12 mouse cellular contexts compared by ENCODE assay signal in genomic region chr2:179663652-179664051, GRCm38 (mm10).
DNase-seq lines count a peak whose midpoint lies in the region; ATAC-seq and TF ChIP-seq lines count a peak whose summit lies in the region.
"Had no signal": no experiment of that assay in that cellular context is flagged by ENCODE, and none has a peak within 500 bp of the region (broad histone marks: within the 10 kb centered on the region; RNA-seq: fewer than 3 reads in every experiment).

No protein-coding gene starts in this region.

- peak; percentile 47 for TF ChIP-seq CTCF in hindbrain, postnatal 0 days (IDR thresholded peaks at IDR 0.05; ENCODE audit: low read depth)

- H3K27me3 ChIP-seq in hindbrain, postnatal 0 days (ENCODE audit: insufficient read depth, low read length), result no peaks in the 10 kb centered on the region; the same call in 1 of the 2 replicates
- peaks cover 3% of the 10 kb centered on the region; the same call in 1 of the 2 replicates for H3K27me3 ChIP-seq in hindbrain, embryonic 16.5 days (replicated peaks; ENCODE audit: control insufficient read depth, insufficient read depth, low read length)
- peaks cover 68% of the 10 kb centered on the region for H3K27me3 ChIP-seq in neural tube, embryonic 13.5 days

- ATAC-seq in hindbrain, postnatal 0 days, result no peak
- ATAC-seq in hindbrain, embryonic 16.5 days, result no peak
- ATAC-seq in neural tube, embryonic 13.5 days (ENCODE audit: low read depth), result 0 out of 2 replicates have a peak, but pooled peaks have one; percentile 19

- no peaks in the 10 kb centered on the region for H3K9me3 ChIP-seq in hindbrain, postnatal 0 days (ENCODE audit: low read length)
- no peaks in the 10 kb centered on the region for H3K9me3 ChIP-seq in hindbrain, embryonic 16.5 days (ENCODE audit: control insufficient read depth, low read length)
- H3K9me3 ChIP-seq in neural tube, embryonic 13.5 days, result no peaks in the 10 kb centered on the region
- H3K9me3 ChIP-seq: liver, embryonic 15.5 days had no signal

- DNase-seq in adrenal gland, postnatal 10 days, result peak; percentile 16
- DNase-seq in adrenal gland, postnatal 14 days, result no peak
- peak; percentile 43 for DNase-seq in hindbrain, postnatal 0 days (ENCODE audit: low spot score)
- DNase-seq in lung, postnatal 10 days, result peak; percentile 9
- no peak for DNase-seq in lung, postnatal 25 days (ENCODE audit: low spot score)
- DNase-seq in layer of hippocampus, postnatal 25 days (ENCODE audit: extremely low spot score in 1 of 2, low spot score in 1 of 2), result no peak
- DNase-seq: adrenal gland, adult 8-10 months; cerebellum, adult 8-10 months; kidney, adult 18-20 months had no signal

- H3K9ac ChIP-seq in hindbrain, postnatal 0 days (replicated peaks; ENCODE audit: low read length), result no peak overlapping the region
- no peak overlapping the region for H3K9ac ChIP-seq in hindbrain, embryonic 16.5 days (ENCODE audit: low read depth, low read length)
- H3K9ac ChIP-seq in neural tube, embryonic 13.5 days, result peak overlapping the region; percentile 12; the same call in 1 of the 2 replicates
- H3K9ac ChIP-seq: liver, embryonic 15.5 days had no signal

- no peak overlapping the region for H3K4me2 ChIP-seq in hindbrain, postnatal 0 days (ENCODE audit: low read depth, low read length)
- no peak overlapping the region for H3K4me2 ChIP-seq in hindbrain, embryonic 16.5 days (ENCODE audit: low read length)
- H3K4me2 ChIP-seq in neural tube, embryonic 13.5 days, result no peak overlapping the region
- H3K4me2 ChIP-seq: liver, embryonic 15.5 days had no signal

- no peak overlapping the region for H3K27ac ChIP-seq in hindbrain, postnatal 0 days
- H3K27ac ChIP-seq in hindbrain, embryonic 16.5 days (ENCODE audit: low read depth, low read length), result no peak overlapping the region
- peak overlapping the region; percentile 49; the same call in 1 of the 2 replicates for H3K27ac ChIP-seq in neural tube, embryonic 13.5 days (replicated peaks)
- H3K27ac ChIP-seq: liver, embryonic 15.5 days had no signal

- 0 out of 2 replicates have a peak, but pooled peaks cover 4% of the 10 kb centered on the region for H3K4me1 ChIP-seq in hindbrain, postnatal 0 days (ENCODE audit: insufficient read depth, low read length)
- peaks cover 25% of the 10 kb centered on the region for H3K4me1 ChIP-seq in hindbrain, embryonic 16.5 days (ENCODE audit: control insufficient read depth, insufficient read depth, low read depth, low read length)
- H3K4me1 ChIP-seq in neural tube, embryonic 13.5 days (replicated peaks), result peaks cover 47% of the 10 kb centered on the region
- H3K4me1 ChIP-seq: liver, embryonic 15.5 days had no signal

- H3K4me3 ChIP-seq in hindbrain, postnatal 0 days (ENCODE audit: low read length), result no peak overlapping the region
- H3K4me3 ChIP-seq in hindbrain, embryonic 16.5 days (ENCODE audit: low read length), result no peak overlapping the region
- H3K4me3 ChIP-seq in neural tube, embryonic 13.5 days, result no peak overlapping the region
- H3K4me3 ChIP-seq: liver, embryonic 15.5 days had no signal

- 28% methylated on average over 9 of the region's 9 CpGs for WGBS in hindbrain, postnatal 0 days
- 25% methylated on average over 9 of the region's 9 CpGs for WGBS in hindbrain, embryonic 16.5 days
- 12% methylated on average over 9 of the region's 9 CpGs for WGBS in neural tube, embryonic 13.5 days

- no peaks in the 10 kb centered on the region for H3K36me3 ChIP-seq in hindbrain, postnatal 0 days (ENCODE audit: insufficient read depth, low read length)
- H3K36me3 ChIP-seq in hindbrain, embryonic 16.5 days (ENCODE audit: control insufficient read depth, insufficient read depth, low read length), result no peaks in the 10 kb centered on the region
- H3K36me3 ChIP-seq in neural tube, embryonic 13.5 days, result no peaks in the 10 kb centered on the region
- H3K36me3 ChIP-seq: liver, embryonic 15.5 days had no signal

Comparison
In these comparisons a context has a peak if more than half of its experiments do, and no peak if none do; other contexts are left out.
1. DNase-seq: peak in adrenal gland, postnatal 10 days (single experiment), hindbrain, postnatal 0 days (single experiment) and lung, postnatal 10 days (single experiment); none in adrenal gland, postnatal 14 days (single experiment), lung, postnatal 25 days (single experiment) and layer of hippocampus, postnatal 25 days (0 of 2).